Mouse (Mus musculus) bone marrow macrophage, adult 2 months (primary cell): ENCODE measurements around the gene Tlr13. TPM values are rescaled to one million over a fixed set of nuclear protein-coding genes. Genes with fewer than 3 reads are reported as not detected.

Experiments used
- H3K27ac ChIP-seq: 2 replicates; pipeline ENCODE4 v1.5.1; 2012; ENCODE audit warnings: low read depth, low read length; ENCODE audit not compliant: insufficient read depth
- H3K4me1 ChIP-seq: 2 replicates; pipeline ENCODE4 v1.6.1; 2012; ENCODE audit warnings: low read length; ENCODE audit not compliant: control insufficient read depth, insufficient read depth
- H3K4me3 ChIP-seq: 2 replicates; pipeline ENCODE4 v1.5.1; 2012; ENCODE audit warnings: mild to moderate bottlenecking, low read length, moderate library complexity; ENCODE audit not compliant: insufficient read depth
- CTCF ChIP-seq: IDR thresholded peaks from 2 replicates; pipeline ENCODE4 v1.5.1; 2012; ENCODE audit warnings: low read depth, mild to moderate bottlenecking, low read length, moderate library complexity
- POLR2A ChIP-seq: IDR thresholded peaks from 2 replicates; pipeline ENCODE4 v1.6.1; 2012; ENCODE audit warnings: mild to moderate bottlenecking, low read depth, low read length, borderline replicate concordance
- polyA plus RNA-seq: library from polyadenylated mRNA; stranded (reverse); fragments of >200 nt; gene quantifications from 2 replicates; pipeline ENCODE4 v1.2.4, GENCODE M21; 2012; ENCODE audit not compliant: missing spikeins, insufficient read depth, insufficient read length

The Tlr13 gene
- polyA plus RNA-seq, 1 experiment = 181 TPM

GRCm38 (mm10) chrX:106139309-106140070, 3.5 kb upstream of the Tlr13 start:
- Histone ChIP-seq H3K4me3 (peak overlapping the region; percentile 17; the same call in 1 of the 2 replicates), H3K4me1 (peaks cover 34% of the 10 kb centered on the region), H3K27ac (peak overlapping the region; percentile 97)
- TF ChIP-seq CTCF = no peak

GRCm38 (mm10) chrX:106148185-106148584, 5.2 kb downstream of the Tlr13 start:
- H3K27ac ChIP-seq = peak overlapping the region; percentile 99
- H3K4me3 ChIP-seq = no peak overlapping the region
- peaks cover 47% of the 10 kb centered on the region for H3K4me1 ChIP-seq
- no peak for TF ChIP-seq POLR2A
- TF ChIP-seq CTCF = no peak

GRCm38 (mm10) chrX:106149460-106149859, 6.5 kb downstream of the Tlr13 start:
- peak overlapping the region; percentile 99 for H3K27ac ChIP-seq
- peaks cover 50% of the 10 kb centered on the region for H3K4me1 ChIP-seq
- peak overlapping the region; percentile 14; the same call in 1 of the 2 replicates for H3K4me3 ChIP-seq
- TF ChIP-seq POLR2A (no peak), CTCF (no peak)

- no peak overlapping the region for H3K4me3 ChIP-seq
These were observed 11.2 kb downstream of the Tlr13 start for GRCm38 (mm10) chrX:106154180-106154586.

GRCm38 (mm10) chrX:106155892-106156291, 12.9 kb downstream of the Tlr13 start:
- no peak overlapping the region for H3K27ac ChIP-seq
- peaks cover 16% of the 10 kb centered on the region for H3K4me1 ChIP-seq
- TF ChIP-seq POLR2A (no peak), CTCF (no peak)
- no peak overlapping the region for H3K4me3 ChIP-seq

More at GRCm38 (mm10) chrX:106154180-106154586, 11.2 kb downstream of the Tlr13 start:
- Histone ChIP-seq H3K27ac (no peak overlapping the region), H3K4me1 (peaks cover 29% of the 10 kb centered on the region)
- TF ChIP-seq CTCF = no peak
- no peak for TF ChIP-seq POLR2A

GRCm38 (mm10) chrX:106163995-106164394, 21.0 kb downstream of the Tlr13 start:
- Histone ChIP-seq H3K4me1 (peaks cover 2% of the 10 kb centered on the region; the same call in 1 of the 2 replicates), H3K27ac (no peak overlapping the region), H3K4me3 (no peak overlapping the region)
- TF ChIP-seq CTCF = no peak
- no peak for TF ChIP-seq POLR2A

GRCm38 (mm10) chrX:106164555-106164954, 21.6 kb downstream of the Tlr13 start:
- H3K4me1 ChIP-seq = peaks cover 2% of the 10 kb centered on the region; the same call in 1 of the 2 replicates
- no peak overlapping the region for H3K27ac ChIP-seq
- TF ChIP-seq POLR2A (no peak), CTCF (no peak)
- no peak overlapping the region for H3K4me3 ChIP-seq

GRCm38 (mm10) chrX:106165089-106165488, 22.1 kb downstream of the Tlr13 start:
- H3K4me3 ChIP-seq = no peak overlapping the region
- no peak overlapping the region for H3K27ac ChIP-seq
- H3K4me1 ChIP-seq = peaks cover 2% of the 10 kb centered on the region; the same call in 1 of the 2 replicates
- TF ChIP-seq CTCF = no peak
- no peak for TF ChIP-seq POLR2A

- TF ChIP-seq CTCF = no peak
- no peak for TF ChIP-seq POLR2A
- H3K27ac ChIP-seq = no peak overlapping the region
- no peak overlapping the region for H3K4me3 ChIP-seq
- no peaks in the 10 kb centered on the region for H3K4me1 ChIP-seq
These were observed 28.3 kb downstream of the Tlr13 start for GRCm38 (mm10) chrX:106171106-106171852.

- Histone ChIP-seq H3K4me3 (no peak overlapping the region), H3K4me1 (no peaks in the 10 kb centered on the region), H3K27ac (no peak overlapping the region)
- TF ChIP-seq CTCF (no peak), POLR2A (no peak)
These were observed 28.8 kb downstream of the Tlr13 start for GRCm38 (mm10) chrX:106171853-106172154.
